8 mouse cellular contexts compared by ENCODE assay signal in genomic region chr5:102213145-102213544, GRCm38 (mm10).
DNase-seq lines count a peak whose midpoint lies in the region; ATAC-seq and TF ChIP-seq lines count a peak whose summit lies in the region.

No protein-coding gene starts in this region.

- no peak overlapping the region for H3K4me3 ChIP-seq in intestine, postnatal 0 days (ENCODE audit: low read depth, low read length)
- no peak overlapping the region for H3K4me3 ChIP-seq in intestine, embryonic 16.5 days (ENCODE audit: low read length)
- no peak overlapping the region for H3K4me3 ChIP-seq in ES-Bruce4 (ENCODE audit: low read depth, low read length)

- H3K4me2 ChIP-seq in intestine, postnatal 0 days (replicated peaks; ENCODE audit: low read depth) = no peak overlapping the region
- H3K4me2 ChIP-seq in intestine, embryonic 16.5 days (ENCODE audit: low read depth, low read length) = no peak overlapping the region

- TF ChIP-seq EP300 in ES-Bruce4 (IDR thresholded peaks at IDR 0.05; ENCODE audit: insufficient read depth, low read depth, low read length) = no peak

- peak; percentile 61 for DNase-seq in adrenal gland, postnatal 25 days
- peak; percentile 37 for DNase-seq in gastrocnemius, postnatal 10 days
- DNase-seq in left cerebral cortex, postnatal 10 days (ENCODE audit: extremely low spot score in 1 of 2, low spot score in 2 of 2) = peak; percentile 4 to 31
- DNase-seq in thymus, postnatal 14 days = peak; percentile 16

- ATAC-seq in intestine, postnatal 0 days = no peak
- ATAC-seq in intestine, embryonic 16.5 days = no peak
- ATAC-seq in erythroblast, adult 5-6 weeks (replicated peaks; ENCODE audit: low FRiP score, poor library complexity, severe bottlenecking) = no peak

- no peaks in the 10 kb centered on the region for H3K9me3 ChIP-seq in intestine, postnatal 0 days (ENCODE audit: control insufficient read depth)
- H3K9me3 ChIP-seq in intestine, embryonic 16.5 days (ENCODE audit: control insufficient read depth, low read length) = no peaks in the 10 kb centered on the region
- H3K9me3 ChIP-seq in ES-Bruce4 (replicated peaks; ENCODE audit: control insufficient read depth, insufficient read depth, low read length, poor library complexity, severe bottlenecking) = no peaks in the 10 kb centered on the region

- no peak overlapping the region for H3K27ac ChIP-seq in intestine, postnatal 0 days (ENCODE audit: low read depth, low read length)
- H3K27ac ChIP-seq in intestine, embryonic 16.5 days (ENCODE audit: low read length) = no peak overlapping the region
- H3K27ac ChIP-seq in ES-Bruce4 (ENCODE audit: insufficient read depth, low read length) = no peak overlapping the region

- WGBS in intestine, postnatal 0 days = 72% methylated on average over 6 of the region's 6 CpGs
- WGBS in intestine, embryonic 16.5 days = 67% methylated on average over 6 of the region's 6 CpGs

- H3K4me1 ChIP-seq in intestine, postnatal 0 days (replicated peaks; ENCODE audit: control insufficient read depth, insufficient read depth, low read length) = no peaks in the 10 kb centered on the region
- no peaks in the 10 kb centered on the region for H3K4me1 ChIP-seq in intestine, embryonic 16.5 days (ENCODE audit: control insufficient read depth, insufficient read depth, low read length)
- no peaks in the 10 kb centered on the region for H3K4me1 ChIP-seq in ES-Bruce4 (ENCODE audit: control insufficient read depth, insufficient read depth, low read length)

- H3K36me3 ChIP-seq in intestine, postnatal 0 days (ENCODE audit: control insufficient read depth, insufficient read depth) = no peaks in the 10 kb centered on the region
- no peaks in the 10 kb centered on the region for H3K36me3 ChIP-seq in intestine, embryonic 16.5 days (ENCODE audit: control insufficient read depth, insufficient read depth, low read length)
- H3K36me3 ChIP-seq in ES-Bruce4 (ENCODE audit: control insufficient read depth, insufficient read depth, low read length, poor library complexity, severe bottlenecking) = no peaks in the 10 kb centered on the region

- H3K27me3 ChIP-seq in intestine, postnatal 0 days (replicated peaks; ENCODE audit: control insufficient read depth, insufficient read depth, low read length) = no peaks in the 10 kb centered on the region
- H3K27me3 ChIP-seq in intestine, embryonic 16.5 days (replicated peaks; ENCODE audit: control insufficient read depth, insufficient read depth, low read length) = no peaks in the 10 kb centered on the region
- H3K27me3 ChIP-seq in ES-Bruce4 (ENCODE audit: control insufficient read depth, insufficient read depth, low read length, poor library complexity, severe bottlenecking) = no peaks in the 10 kb centered on the region

- intact Hi-C loops in left cerebral cortex, postnatal 10 days (cut with DNase I) = no loop called here

- TF ChIP-seq POLR2A in ES-Bruce4 (IDR thresholded peaks at IDR 0.05; ENCODE audit: insufficient read depth, low read length) = no peak

- no peak overlapping the region for H3K9ac ChIP-seq in intestine, postnatal 0 days (ENCODE audit: low read depth, low read length)
- no peak overlapping the region for H3K9ac ChIP-seq in intestine, embryonic 16.5 days (ENCODE audit: low read depth, low read length)
- H3K9ac ChIP-seq in ES-Bruce4 (ENCODE audit: low read depth, poor library complexity, severe bottlenecking) = no peak overlapping the region

- peak; percentile 56 for TF ChIP-seq CTCF in intestine, postnatal 0 days (IDR thresholded peaks at IDR 0.05; ENCODE audit: low read depth)
- peak; percentile 87 for TF ChIP-seq CTCF in ES-Bruce4 (IDR thresholded peaks at IDR 0.05; ENCODE audit: low read depth, low read length)
